Mouse (Mus musculus) testis, adult 2 months (tissue): Measurements from ENCODE around the gene Nkx2-2. TPM values are rescaled to one million over a fixed set of nuclear protein-coding genes. Genes with fewer than 3 reads are reported as not detected.

Experiments
- H3K27ac ChIP-seq: fragments of 200-500 bp; 2 replicates; pipeline ENCODE4 v1.5.1; 2012; ENCODE audit warnings: low read depth, low read length; ENCODE audit not compliant: control insufficient read depth, insufficient read depth
- H3K27me3 ChIP-seq: fragments of 200-500 bp; 2 replicates; pipeline ENCODE4 v1.6.1; 2012; ENCODE audit warnings: mild to moderate bottlenecking, low read length, moderate library complexity; ENCODE audit not compliant: control insufficient read depth, insufficient read depth
- H3K36me3 ChIP-seq: fragments of 200-500 bp; 2 replicates; pipeline ENCODE4 v1.6.1; 2012; ENCODE audit warnings: mild to moderate bottlenecking, low read length; ENCODE audit not compliant: control insufficient read depth, insufficient read depth
- H3K4me1 ChIP-seq: fragments of 200-500 bp; 2 replicates; pipeline ENCODE4 v1.6.1; 2012; ENCODE audit warnings: low read length; ENCODE audit not compliant: control insufficient read depth, insufficient read depth
- H3K4me3 ChIP-seq: fragments of 200-500 bp; 2 replicates; pipeline ENCODE4 v1.5.1; 2012; ENCODE audit warnings: low read depth, mild to moderate bottlenecking, low read length, moderate library complexity, mixed read lengths; ENCODE audit not compliant: control insufficient read depth
- CTCF ChIP-seq: fragments of 200-500 bp; IDR thresholded peaks from 2 replicates; pipeline ENCODE4 v1.5.1; 2012; ENCODE audit warnings: low read depth, mild to moderate bottlenecking, inconsistent platforms, low read length, moderate library complexity; ENCODE audit not compliant: control insufficient read depth, insufficient read depth, insufficient replicate concordance
- POLR2A ChIP-seq: fragments of 200-500 bp; IDR thresholded peaks from 2 replicates; pipeline ENCODE4 v1.6.1; 2012; ENCODE audit warnings: low read depth, mild to moderate bottlenecking, inconsistent platforms, low read length, moderate library complexity; ENCODE audit not compliant: control insufficient read depth
- polyA plus RNA-seq: library from polyadenylated mRNA; depleted of rRNA; stranded (reverse); fragments of >200 nt; gene quantifications from 2 replicates; pipeline ENCODE4 v1.2.3, GENCODE M21; 2012; rRNA removed

Nkx2-2 gene
- polyA plus RNA-seq, 1 experiment = not detected

- H3K27me3 ChIP-seq = no peaks in the 10 kb centered on the region
- H3K27ac ChIP-seq = no peak overlapping the region
- TF ChIP-seq CTCF (no peak), POLR2A (no peak)
- H3K4me1 ChIP-seq = no peaks in the 10 kb centered on the region
- H3K4me3 ChIP-seq = no peak overlapping the region
- no peaks in the 10 kb centered on the region for H3K36me3 ChIP-seq
These were observed 28.7 kb downstream of the Nkx2-2 start for GRCm38 (mm10) chr2:147165376-147165775.

- Histone ChIP-seq H3K27me3 (no peaks in the 10 kb centered on the region), H3K4me3 (no peak overlapping the region), H3K4me1 (no peaks in the 10 kb centered on the region), H3K36me3 (no peaks in the 10 kb centered on the region), H3K27ac (no peak overlapping the region)
- TF ChIP-seq POLR2A = no peak
- TF ChIP-seq CTCF = no peak
These were observed 41.5 kb downstream of the Nkx2-2 start for GRCm38 (mm10) chr2:147152543-147152942.

Other genes starting within 250 kb of the Nkx2-2 start
- 33.1 and 34.2 TPM in 2 replicates for gene Xrn2, start 181.2 kb downstream of the Nkx2-2 start, polyA plus RNA-seq
- 1.5 and 1.8 TPM in 2 replicates for gene Nkx2-4, start 108.8 kb downstream of the Nkx2-2 start, polyA plus RNA-seq
- gene Pax1, start 167.7 kb upstream of the Nkx2-2 start, polyA plus RNA-seq = 9.4 and 9.9 TPM in 2 replicates